Mouse (Mus musculus): ENCODE measurements at regions not wholly inside any gene's neighbourhood (a gene's known extent, or its start where the extent isn't known, plus 50 kb on each side); places are given as distances from the start of the nearest gene placed in this dataset.
A peak's percentile ranks its signal among the peaks of the same experiment; 100 is the strongest.

GRCm38 (mm10) chr5:133712652-133713051 is 386.9 kb upstream of the Castor2 start:
- no peak for DNase-seq (ENCODE audit: low spot score in 2 of 2)

GRCm38 (mm10) chr5:133708881-133709280 is 390.6 kb upstream of the Castor2 start:
- peak in 1 of 2 experiments; percentile 28 for DNase-seq (ENCODE audit: low spot score in 2 of 2)

- DNase-seq (ENCODE audit: low spot score in 2 of 2), result no peak
These were observed 413.3 kb upstream of the Castor2 start for GRCm38 (mm10) chr5:133686206-133686605.

- DNase-seq (ENCODE audit: low spot score in 2 of 2), result no peak
These were observed 416.5 kb upstream of the Castor2 start for GRCm38 (mm10) chr5:133683021-133683420.

- DNase-seq (ENCODE audit: low spot score in 2 of 2), result peak; percentile 67 to 70
These were observed 422.6 kb upstream of the Castor2 start for GRCm38 (mm10) chr5:133676791-133677450.

GRCm38 (mm10) chr5:133675636-133676035 is 423.9 kb upstream of the Castor2 start:
- no peak for DNase-seq (ENCODE audit: low spot score in 2 of 2)

GRCm38 (mm10) chr5:133666473-133666872 is 433.0 kb upstream of the Castor2 start:
- DNase-seq (ENCODE audit: low spot score in 2 of 2), result peak in 1 of 2 experiments; percentile 46

- DNase-seq (ENCODE audit: low spot score in 2 of 2), result no peak
These were observed 436.8 kb upstream of the Castor2 start for GRCm38 (mm10) chr5:133662474-133663256.

GRCm38 (mm10) chr5:133660351-133660750 is 439.2 kb upstream of the Castor2 start:
- DNase-seq (ENCODE audit: low spot score in 2 of 2), result no peak

GRCm38 (mm10) chr5:133656837-133657236 is 442.7 kb upstream of the Castor2 start:
- no peak for DNase-seq (ENCODE audit: low spot score in 2 of 2)

GRCm38 (mm10) chr5:133653431-133653830 is 446.1 kb upstream of the Castor2 start:
- DNase-seq (ENCODE audit: low spot score in 2 of 2), result no peak

GRCm38 (mm10) chr5:133650246-133650645 is 449.3 kb upstream of the Castor2 start:
- DNase-seq (ENCODE audit: low spot score in 2 of 2), result no peak

GRCm38 (mm10) chr5:133645696-133646195 is 453.8 kb upstream of the Castor2 start:
- no peak for DNase-seq (ENCODE audit: low spot score in 2 of 2)

GRCm38 (mm10) chr5:133643326-133643725 is 456.2 kb upstream of the Castor2 start:
- DNase-seq (ENCODE audit: low spot score in 2 of 2), result no peak

GRCm38 (mm10) chr5:133634481-133634880 is 465.0 kb upstream of the Castor2 start:
- DNase-seq (ENCODE audit: low spot score in 2 of 2), result no peak

- no peak for DNase-seq (ENCODE audit: low spot score in 2 of 2)
These were observed 467.7 kb upstream of the Castor2 start for GRCm38 (mm10) chr5:133631812-133632211.

GRCm38 (mm10) chr5:133619347-133619746 is 480.2 kb upstream of the Castor2 start:
- DNase-seq (ENCODE audit: low spot score in 2 of 2), result peak in 1 of 2 experiments; percentile 30

- DNase-seq (ENCODE audit: low spot score in 2 of 2), result no peak
These were observed 498.2 kb upstream of the Castor2 start for GRCm38 (mm10) chr5:133601241-133601739.

- peak in 1 of 2 experiments; percentile 25 for DNase-seq (ENCODE audit: low spot score in 2 of 2)
These were observed 498.9 kb upstream of the Castor2 start for GRCm38 (mm10) chr5:133600630-133601029.

GRCm38 (mm10) chr5:133598105-133598504 is 501.4 kb upstream of the Castor2 start:
- DNase-seq (ENCODE audit: low spot score in 2 of 2), result no peak

GRCm38 (mm10) chr5:133586492-133586891 is 513.0 kb upstream of the Castor2 start:
- DNase-seq (ENCODE audit: low spot score in 2 of 2), result no peak

- peak; percentile 77 to 84 for DNase-seq (ENCODE audit: low spot score in 2 of 2)
These were observed 514.3 kb upstream of the Castor2 start for GRCm38 (mm10) chr5:133585181-133585580.

GRCm38 (mm10) chr5:133576595-133576994 is 522.9 kb upstream of the Castor2 start:
- no peak for DNase-seq (ENCODE audit: low spot score in 2 of 2)

Data from right cerebral cortex, postnatal 10 days (tissue).